Mouse (Mus musculus): ENCODE results near the gene Usp31.

Gene Usp31

DNA sequence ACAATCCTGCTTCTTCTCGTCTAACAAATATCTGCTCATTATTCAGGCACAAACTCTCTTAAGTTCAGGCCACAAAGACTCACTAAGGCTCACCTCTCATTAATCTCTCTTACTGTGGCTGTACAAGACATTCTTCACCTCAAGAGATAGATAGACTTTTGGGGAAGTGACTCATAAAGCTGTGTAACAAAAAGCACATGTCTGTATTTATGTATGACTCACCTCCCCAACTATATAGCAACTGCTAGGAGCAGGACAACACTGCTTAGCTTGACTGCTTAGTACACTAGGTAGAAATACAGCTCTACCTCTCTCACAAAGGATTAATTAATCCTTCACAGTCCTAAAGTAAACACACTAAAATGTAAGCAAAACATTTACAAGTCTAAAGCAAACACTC, 46.3 kb downstream of the Usp31 start:
- intact Hi-C loops (cut with DNase I) = no loop called here

DNA sequence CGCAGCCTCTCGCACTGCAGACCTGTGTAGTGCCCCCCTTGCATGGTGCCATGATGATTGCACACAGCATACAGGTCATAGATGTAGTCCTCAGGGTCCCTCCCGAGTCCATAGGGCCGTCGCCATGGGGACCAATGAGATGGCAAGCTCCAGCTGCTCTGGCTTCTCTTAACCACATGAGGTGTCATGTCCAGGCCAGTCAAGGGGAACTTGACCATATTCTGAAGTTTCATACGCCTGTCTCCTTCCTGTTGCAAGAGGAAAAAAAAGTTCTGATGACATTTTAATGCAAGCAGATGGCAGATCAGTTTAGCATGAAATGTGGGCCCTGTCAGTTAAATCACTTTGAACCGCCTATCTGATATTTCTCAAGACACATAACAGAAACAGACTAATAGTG, 48.2 kb downstream of the Usp31 start:
- intact Hi-C loops (cut with DNase I) = no loop called here

GRCm38 (mm10) chr7:121654675-121655074, 52.4 kb downstream of the Usp31 start:
- intact Hi-C loops (cut with DNase I) = no loop called here

- intact Hi-C loops (cut with DNase I) = no loop called here
Observed at GRCm38 (mm10) chr7:121652629-121653028, 54.4 kb downstream of the Usp31 start.

DNA sequence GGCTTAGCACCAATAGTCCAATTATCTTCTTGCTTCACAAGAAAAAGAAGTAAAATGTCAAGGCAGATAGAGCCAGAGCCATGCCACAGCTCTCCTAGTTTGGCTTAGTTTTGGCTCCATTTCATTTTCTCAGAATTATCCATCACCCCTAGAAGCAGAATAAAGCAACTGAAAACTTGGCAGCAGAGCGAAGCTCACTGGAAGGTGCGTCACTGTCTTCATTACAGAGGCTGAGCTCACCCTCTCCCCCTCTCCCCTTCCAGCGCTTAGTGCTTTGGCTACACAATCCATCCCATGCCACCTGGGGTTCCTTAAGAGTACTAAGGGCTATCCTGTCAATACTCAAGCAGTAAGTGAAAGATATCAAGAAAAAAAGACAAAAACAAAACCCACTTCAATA, 56.3 kb downstream of the Usp31 start:
- intact Hi-C loops (cut with DNase I) = no loop called here

GRCm38 (mm10) chr7:121640998-121641762, 65.9 kb downstream of the Usp31 start:
- intact Hi-C loops (cut with DNase I) = loop anchor here (5.0 kb wide), 2 partner anchors 384 to 479 kb away; no protein-coding TSS in a partner anchor

GRCm38 (mm10) chr7:121636732-121637131, 70.3 kb downstream of the Usp31 start:
- intact Hi-C loops (cut with DNase I) = no loop called here

DNA sequence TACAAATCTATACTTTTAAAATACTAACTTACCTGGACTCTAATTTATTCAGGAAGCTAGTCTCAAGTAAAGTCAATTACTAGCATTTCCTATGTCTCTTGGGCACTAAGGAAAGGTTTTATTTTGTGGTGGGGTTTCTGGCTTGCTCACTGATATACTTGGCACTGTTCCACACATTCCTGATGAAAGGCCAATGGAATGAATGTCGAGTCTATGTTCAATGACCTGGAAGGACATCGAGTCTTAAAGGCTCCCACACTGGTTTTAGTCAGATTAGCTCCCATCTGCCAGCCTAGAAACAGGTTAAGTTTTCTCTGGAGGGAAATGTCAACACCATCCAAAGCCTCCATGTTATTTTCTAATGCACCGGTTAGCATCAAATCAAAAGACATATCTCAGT, 72.8 kb downstream of the Usp31 start:
- intact Hi-C loops (cut with DNase I) = no loop called here

DNA sequence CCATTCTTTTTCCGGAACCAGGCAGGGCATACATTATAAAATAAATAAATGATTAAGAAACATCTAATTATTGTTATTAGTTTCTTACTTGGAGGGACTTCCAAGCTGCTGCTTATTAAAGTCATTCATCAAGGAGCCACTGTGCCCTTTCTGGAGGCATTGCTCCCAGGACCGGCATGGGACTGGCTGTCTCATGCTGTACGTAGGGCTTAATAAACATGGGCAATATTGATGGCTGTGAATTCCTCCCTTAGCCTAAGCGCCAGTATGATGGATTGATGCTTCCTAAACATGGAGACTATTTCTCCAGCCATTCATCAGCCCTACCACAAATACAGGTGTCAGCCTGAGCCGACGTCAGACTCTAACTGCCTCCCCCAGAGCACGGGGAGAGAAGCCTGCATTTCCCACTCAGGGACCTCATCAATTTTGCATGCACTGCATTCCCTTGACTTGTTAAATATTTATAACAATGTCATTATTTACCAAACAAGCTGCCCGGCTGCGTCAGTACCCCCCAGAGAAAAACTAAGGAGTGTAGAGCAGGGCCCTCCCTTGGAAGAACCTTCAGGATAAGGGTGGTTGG, 84.1 kb downstream of the Usp31 start:
- intact Hi-C loops (cut with DNase I) = no loop called here

GRCm38 (mm10) chr7:121622433-121622832, 84.6 kb downstream of the Usp31 start:
- intact Hi-C loops (cut with DNase I) = no loop called here

GRCm38 (mm10) chr7:121601697-121602096, 105.4 kb downstream of the Usp31 start:
- intact Hi-C loops (cut with DNase I) = no loop called here

- intact Hi-C loops (cut with DNase I) = no loop called here
Observed at GRCm38 (mm10) chr7:121596401-121596800, 110.7 kb downstream of the Usp31 start.

DNA sequence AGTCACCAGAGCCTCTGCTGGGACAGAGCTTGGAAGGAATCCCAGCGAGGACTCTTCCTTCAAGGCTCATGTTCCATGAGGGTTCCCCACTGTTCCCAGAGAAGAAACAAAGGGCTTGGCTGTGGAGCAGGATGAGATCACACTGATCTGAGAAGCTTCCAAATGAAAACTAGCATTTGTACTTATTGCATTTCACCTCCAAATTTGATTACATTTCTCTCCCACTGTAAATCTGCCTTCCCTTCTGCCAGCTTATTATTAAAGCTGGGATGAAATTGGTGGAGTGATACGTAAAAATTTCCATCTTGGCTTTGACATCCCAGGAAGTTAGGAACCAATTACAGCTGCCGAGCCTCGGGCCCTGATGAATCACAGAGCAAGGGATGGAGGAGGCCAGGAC, 111.6 kb downstream of the Usp31 start:
- intact Hi-C loops (cut with DNase I) = no loop called here

DNA sequence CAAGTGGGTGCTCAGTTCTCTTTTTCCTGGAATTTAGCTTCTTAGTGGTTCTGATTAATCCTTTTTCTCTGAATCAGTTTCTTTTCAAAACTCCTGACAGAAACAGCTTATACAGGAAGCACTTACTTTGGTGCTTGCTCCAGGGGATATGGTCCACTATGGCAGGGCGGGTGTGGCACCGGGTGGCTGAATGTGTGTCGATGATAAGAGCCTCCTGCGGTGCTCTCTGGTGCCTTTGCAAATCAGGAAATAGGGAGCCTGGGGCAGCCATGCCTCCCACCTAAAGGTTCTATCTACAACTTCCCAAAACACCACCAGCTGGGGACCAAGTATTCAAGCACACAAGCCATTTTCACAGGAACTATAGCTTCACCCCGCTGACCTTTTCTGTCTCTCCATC, 112.0 kb downstream of the Usp31 start:
- intact Hi-C loops (cut with DNase I) = no loop called here

GRCm38 (mm10) chr7:121594623-121595022, 112.4 kb downstream of the Usp31 start:
- intact Hi-C loops (cut with DNase I) = no loop called here

Data from adrenal gland (tissue).